Mouse (Mus musculus): ENCODE measurements at regions not wholly inside any gene's neighbourhood (a gene's known extent, or its start where the extent isn't known, plus 50 kb on each side); places are given as distances from the start of the nearest gene placed in this dataset.
"Not testable (repeated sequence)": the region's sequence is repeated elsewhere in the genome, so short reads cannot be mapped to it uniquely, and the experiment has no call there.

DNA sequence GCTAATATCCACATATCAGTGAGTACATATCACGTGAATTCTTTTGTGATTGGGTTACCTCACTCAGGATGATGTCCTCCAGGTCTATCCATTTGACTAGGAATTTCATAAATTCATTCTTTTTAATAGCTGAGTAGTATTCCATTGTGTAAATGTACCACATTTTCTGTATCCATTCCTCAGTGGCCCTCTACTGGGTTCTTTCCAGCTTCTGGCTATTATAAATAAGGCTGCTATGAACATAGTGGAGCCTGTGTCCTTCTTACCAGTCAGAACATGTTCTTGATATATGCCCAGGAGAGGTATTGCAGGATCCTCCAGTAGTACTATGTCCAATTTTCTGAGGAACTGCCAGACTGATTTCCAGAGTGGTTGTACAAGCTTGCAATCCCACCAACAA, 884.0 kb upstream of the Lrrc4c start:
- not testable (repeated sequence) for DNase-seq (ENCODE audit: low spot score in 2 of 2)

DNA sequence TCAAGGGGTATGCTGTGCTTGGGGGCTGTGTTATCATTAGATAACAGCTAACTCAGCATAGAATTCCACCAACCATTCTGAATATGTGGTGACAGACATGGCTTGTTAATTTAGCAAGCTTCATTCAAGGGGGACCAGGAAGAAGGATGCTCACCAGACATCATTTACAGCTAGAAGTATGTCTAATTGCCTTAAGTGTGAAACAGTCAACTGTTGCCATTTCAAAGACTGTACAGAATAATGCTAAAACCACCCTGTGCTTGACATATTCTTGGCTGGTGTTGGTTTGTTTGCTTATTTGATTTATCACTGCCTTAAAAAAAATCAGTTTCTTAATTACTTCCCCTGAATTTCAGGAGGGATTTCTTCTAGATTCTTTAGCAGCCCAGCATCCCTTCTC, 877.0 kb upstream of the Lrrc4c start:
- DNase-seq (ENCODE audit: low spot score in 2 of 2), result no peak

DNA sequence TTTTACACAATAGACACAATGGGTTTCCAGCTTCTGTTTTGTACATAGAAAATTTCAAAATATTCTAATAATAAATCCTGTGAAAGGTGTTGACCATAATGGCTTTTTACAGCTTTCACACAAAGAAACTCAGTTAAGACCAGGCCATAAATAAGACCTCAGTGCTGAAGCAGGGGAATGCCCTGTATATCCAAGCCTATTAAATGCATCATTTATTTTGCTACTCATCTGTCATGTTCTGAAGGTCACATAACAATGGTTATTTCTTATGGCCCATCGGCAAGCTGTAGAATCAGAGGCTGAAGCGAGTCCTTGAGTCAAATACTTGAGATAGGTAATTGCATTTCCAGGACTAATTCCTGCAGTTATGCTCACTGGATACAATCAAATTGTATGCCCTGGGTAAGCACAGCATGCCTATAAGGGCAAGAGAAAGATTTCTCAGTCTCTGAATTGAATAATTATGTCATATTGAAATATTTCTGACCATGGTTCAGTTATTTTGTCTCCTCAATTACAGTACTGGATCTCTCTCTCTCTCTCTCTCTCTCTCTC, 874.6 kb upstream of the Lrrc4c start:
- no peak for DNase-seq (ENCODE audit: low spot score in 2 of 2)

DNA sequence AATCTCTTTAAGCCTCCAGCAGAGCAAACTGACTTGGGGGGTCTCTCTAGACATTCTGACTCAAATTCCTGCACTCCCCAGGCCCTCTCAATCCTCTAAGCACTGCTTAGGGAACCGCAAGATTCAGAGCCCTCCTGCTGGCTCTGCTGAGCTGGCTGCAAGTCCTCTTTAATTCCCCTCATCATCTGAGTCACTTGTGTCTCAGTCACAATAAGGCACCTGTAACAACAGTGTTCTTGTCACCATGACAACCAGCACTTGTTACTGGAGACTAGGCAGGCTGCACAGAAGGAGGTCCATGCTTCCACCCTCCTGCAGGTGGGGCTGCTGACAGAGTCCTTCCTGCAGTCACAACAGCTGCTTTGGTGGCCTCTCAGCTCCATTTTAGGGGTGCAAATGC, 869.1 kb upstream of the Lrrc4c start:
- peak; percentile 5 to 7 for DNase-seq (ENCODE audit: low spot score in 2 of 2)

DNA sequence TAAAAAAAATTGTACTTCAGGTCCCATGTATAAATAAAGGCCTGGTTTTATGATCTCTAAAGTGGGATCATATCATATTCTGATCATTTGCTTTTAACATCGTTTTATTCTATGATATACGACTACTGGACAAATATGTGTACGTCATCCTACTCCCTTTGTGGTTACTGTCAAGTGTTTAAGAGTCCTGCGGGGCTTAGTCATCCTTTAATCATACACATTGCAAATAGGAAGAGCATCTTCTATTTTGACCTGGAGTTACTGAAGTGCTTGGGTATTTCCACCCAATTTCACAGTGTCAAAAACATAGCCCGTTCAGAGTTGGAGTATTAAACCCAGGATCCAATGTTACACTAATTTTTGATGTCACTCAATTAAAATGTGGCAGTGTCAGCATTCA, 838.1 kb upstream of the Lrrc4c start:
- DNase-seq (ENCODE audit: low spot score in 2 of 2), result no peak

DNA sequence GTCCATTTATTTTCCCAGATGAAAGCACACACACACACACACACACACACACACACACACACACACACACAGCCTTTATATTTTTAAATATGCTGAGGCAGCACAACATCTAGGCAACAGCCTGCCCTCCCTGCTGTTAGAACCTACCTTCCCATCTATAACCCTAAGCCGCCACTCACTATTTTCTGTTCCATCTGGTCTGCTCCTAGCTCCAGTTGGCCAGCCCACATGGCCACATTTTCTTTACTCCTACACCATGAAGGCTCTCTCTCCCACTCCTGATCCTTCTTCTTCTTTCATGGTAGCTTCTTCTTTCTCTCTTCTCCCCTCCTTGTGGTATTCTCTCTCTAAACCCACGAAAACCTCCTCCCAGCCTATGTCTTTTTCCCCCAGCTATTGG, 834.6 kb upstream of the Lrrc4c start:
- peak; percentile 28 to 35 for DNase-seq (ENCODE audit: low spot score in 2 of 2)

DNA sequence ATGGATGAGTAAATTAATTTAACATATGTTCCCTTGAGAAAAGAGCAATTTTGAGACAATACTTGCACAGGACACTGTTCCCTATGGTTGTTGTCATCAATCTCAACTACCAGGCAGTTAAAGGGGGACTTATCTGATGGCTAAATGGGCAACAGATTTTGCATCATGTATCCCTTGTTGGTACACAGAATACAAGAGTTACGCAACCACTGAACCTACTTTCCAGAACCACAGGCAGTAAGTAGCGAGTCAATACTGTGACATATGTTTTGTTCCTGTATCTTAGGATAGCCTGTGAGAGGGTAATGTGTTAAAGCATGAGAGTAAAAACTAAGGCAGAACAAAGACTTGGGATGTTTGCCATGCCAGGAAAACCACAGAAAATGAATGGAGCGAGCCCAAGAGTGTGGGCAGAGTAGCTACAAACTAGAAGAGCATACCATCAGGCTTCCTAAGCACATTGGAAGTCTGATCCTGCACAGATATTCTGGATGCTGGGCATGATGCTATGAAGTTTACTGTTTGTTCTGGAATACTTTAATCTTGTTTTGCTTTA, 830.3 kb upstream of the Lrrc4c start:
- DNase-seq (ENCODE audit: low spot score in 2 of 2), result peak in 1 of 2 experiments; percentile 5

DNA sequence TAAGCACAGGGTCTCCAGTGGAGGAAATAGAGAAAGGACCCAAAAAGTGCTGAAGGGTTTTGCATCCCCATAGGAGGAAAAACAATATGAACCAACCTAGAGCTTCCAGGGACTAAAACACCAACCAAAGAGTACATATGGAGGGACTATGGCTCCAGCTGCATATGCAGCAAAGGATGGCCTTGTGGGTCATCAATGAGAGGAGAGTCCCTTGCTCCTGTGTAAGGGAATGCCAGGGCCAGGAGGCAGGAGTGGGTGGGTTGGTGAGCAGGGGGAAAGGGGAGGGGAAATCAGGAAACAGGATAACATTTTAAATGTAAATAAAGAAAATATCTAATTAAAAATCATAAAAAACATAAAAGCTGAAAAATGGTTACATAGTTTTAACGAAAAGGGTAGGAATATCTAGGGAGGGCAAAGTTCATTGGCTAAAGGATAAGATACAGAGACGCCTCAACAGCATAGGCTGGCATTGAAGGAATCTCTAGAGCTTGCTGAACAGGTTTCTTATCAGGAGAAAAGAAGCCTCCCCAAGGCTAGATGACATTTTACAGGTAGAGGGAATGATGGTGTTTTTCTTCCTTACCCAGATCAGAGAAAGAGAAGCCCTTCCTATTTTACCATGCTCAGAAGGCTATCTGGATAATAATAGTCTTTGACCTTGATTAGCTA, 823.8 kb upstream of the Lrrc4c start:
- DNase-seq (ENCODE audit: low spot score in 2 of 2), result no peak

DNA sequence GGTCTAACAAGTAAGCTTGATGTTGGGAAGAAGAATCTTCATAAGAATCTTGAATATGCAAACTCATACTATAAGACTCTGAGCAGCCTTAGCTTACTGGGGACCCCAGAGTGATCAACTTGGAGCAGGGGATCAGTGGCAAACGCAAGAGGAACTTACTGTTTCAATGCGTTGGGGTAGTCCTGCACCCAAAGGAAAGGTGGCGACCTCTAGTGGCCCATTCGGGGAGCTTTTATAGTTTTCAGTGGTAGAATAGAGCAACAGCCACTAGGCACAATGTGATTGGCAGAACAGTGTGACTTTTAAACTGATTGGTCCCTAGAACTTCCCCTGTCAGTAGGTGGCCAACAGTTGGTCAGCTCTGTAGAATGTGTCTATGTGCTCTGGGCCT, 823.3 kb upstream of the Lrrc4c start:
- DNase-seq (ENCODE audit: low spot score in 2 of 2), result no peak

DNA sequence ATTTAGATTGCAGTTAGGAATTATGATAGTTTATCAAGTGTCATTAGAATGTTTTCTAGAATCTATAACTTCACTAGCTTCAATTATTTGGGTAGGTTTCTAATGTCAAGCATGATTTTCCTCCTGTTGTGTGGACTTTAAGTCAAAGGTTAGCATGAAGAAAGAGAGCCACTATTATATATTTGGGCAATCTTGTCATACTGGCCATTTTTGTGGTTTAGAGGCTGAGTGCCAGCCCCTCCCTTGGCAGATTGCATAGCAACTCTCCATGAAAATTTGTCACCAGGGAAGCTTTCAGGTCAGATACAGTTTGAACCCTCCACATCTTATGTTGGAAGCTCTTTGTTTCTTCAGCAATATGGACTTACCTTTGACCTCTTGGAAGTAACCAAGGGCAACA, 806.7 kb upstream of the Lrrc4c start:
- no peak for DNase-seq (ENCODE audit: low spot score in 2 of 2)

DNA sequence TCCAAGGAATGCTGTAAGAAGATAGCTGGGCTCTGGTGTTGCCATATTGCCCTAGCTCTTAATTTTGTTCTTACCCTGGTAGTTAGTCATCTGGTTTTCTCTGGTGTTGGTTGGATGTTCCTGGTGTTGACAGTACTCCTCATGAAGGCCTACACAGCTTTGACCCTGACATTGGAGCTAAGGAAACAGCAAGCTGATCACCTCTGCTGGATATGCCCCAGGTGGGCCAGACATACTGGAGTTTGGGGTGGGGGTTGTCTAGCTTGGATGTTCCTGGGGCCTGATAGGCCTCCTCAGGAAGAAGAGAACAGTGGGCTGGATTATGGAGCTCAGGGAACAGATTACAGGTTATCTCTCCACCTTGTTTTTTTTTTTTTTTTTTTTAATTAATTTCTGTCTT, 796.3 kb upstream of the Lrrc4c start:
- DNase-seq (ENCODE audit: low spot score in 2 of 2), result no peak

DNA sequence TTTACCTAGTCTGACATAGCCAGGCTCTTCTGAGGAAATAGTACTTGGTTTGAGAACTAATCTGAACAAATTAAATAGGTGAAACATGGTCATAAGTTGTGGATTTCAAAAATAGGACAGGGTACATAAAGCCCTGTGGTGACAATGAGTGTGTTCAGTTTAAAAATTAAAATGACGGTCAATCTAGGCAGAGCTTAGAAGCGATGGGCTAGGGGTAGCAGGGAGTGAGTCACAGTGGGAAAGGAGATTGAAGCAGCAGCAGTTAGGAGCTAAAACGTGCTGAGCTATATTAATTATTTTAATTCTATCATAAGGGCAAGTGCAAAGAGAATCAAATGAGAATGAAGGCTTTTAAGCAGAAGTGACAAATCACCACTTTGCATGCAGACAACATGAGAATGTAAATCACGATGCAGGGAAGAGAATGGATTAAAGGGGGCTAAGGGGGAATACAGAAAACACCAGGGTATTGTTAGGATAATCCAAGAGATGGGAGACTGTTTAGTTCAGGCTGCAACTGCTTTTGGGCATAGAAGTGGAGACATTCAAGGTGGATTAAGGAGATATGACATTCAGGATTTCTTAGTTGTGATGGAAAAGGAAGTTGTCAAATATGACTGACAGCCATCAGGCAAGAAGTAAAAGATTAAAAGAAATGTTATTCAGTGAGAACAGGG, 793.2 kb upstream of the Lrrc4c start:
- no peak for DNase-seq (ENCODE audit: low spot score in 2 of 2)

DNA sequence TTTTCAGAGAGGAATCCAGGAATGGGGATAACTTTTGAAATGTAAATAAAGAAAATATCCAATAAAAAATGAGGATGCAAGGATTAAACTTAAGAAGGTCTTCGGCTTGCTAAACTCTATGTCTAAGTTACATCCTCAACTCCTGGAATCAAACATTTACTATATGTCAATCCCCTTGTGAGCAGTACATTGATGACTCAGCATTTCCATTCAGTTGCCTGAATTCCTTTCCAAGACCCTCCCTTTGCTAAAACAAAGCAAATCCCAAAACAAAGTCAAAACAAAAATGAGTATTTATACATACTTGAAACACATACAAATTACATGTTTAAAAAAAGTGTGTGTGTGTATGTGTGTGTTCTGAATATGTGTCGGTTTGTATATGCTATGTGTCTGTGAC, 753.9 kb upstream of the Lrrc4c start:
- DNase-seq (ENCODE audit: low spot score in 2 of 2), result no peak

DNA sequence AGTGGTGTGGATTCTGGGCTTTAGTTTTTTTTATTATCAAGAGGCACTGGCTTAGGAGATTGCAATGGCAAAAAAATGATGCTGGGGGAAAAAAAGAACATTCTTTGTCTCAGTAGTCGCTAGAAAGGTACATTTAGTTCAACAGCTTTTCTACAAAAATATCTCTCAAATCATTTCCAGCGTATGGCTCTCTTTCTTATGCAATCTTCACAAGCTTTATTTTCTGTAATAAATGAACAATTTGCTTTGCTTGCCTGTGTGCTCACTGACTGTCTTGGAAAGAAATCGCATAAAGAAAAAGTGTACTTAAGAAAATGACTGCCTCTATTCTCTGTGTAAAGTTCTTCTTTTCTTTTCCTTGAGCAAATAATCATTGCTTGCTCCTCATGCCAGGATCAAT, 742.1 kb upstream of the Lrrc4c start:
- DNase-seq (ENCODE audit: low spot score in 2 of 2), result no peak

DNA sequence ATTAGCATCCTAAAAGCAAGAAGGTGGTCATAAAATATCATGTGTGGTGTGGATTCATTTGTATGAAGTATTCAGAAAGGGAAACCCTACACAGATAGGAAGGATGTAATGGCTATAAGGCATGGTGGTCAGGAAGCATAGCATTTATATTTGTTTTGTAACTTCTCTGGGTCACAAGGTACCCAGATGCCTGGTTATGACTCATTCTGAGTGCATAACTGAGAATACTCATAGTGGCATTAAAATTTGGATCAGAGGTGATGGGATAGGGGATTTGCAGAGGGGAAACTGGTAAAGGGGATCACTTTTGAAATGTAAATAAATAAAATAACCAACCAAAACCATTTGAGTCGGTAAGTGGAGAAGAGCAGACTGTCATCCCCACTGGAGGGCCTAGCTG, 738.8 kb upstream of the Lrrc4c start:
- DNase-seq (ENCODE audit: low spot score in 2 of 2), result no peak

DNA sequence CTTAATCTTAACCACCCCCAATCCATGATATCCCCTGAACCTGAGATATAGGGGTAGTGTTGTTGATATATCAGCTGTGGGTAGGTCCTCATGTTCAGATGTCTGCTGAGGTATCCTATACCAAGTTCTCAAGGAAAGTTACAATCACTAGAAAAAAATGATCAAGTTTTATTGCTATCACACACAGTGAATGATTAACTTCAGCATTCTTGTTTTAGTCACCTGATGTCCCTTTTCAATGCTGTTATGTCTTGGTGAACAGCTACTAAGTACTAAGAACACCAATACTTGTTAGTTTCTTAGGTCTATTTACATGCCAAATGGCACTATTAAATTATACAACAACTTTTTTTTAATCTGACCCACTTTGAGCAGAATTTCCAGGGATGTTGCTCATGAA, 732.0 kb upstream of the Lrrc4c start:
- no peak for DNase-seq (ENCODE audit: low spot score in 2 of 2)

DNA sequence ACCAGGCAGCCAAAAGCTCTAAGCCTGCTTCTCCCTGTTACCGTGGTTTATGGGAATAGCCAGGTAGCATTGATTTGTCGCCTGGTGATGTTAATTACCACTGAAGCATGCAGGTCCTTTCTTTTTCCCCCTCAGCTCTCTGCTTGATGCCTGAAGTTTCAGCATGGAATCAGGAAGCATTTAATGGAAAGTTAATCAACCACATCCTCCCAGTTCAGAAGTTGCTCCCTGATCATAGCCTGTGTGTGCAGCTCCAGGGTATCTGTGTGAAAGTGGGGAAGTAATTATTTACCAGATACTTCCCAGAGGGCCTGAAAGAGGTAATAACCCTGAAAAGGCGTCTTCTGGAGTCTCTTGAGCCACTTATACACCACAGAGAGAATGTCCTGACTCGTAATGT, 730.9 kb upstream of the Lrrc4c start:
- no peak for DNase-seq (ENCODE audit: low spot score in 2 of 2)

DNA sequence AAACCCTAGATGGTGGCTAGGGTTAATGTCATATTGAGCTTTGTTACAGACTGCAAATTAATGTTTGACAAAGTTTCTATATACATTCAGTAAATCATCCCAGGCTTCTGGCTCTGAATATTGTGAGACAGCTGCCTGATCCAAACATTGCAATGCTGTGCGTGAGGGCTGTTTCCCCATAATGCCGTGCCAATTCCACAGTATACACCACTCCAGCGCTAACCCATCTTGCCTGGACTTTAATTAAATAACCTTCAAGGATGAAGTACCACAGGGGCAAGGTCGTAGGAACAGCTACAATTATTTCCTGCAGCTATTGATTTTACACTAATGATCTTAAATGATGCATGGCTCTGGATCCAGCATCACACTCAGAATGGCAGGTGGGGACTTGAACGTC, 704.6 kb upstream of the Lrrc4c start:
- DNase-seq (ENCODE audit: low spot score in 2 of 2), result no peak

DNA sequence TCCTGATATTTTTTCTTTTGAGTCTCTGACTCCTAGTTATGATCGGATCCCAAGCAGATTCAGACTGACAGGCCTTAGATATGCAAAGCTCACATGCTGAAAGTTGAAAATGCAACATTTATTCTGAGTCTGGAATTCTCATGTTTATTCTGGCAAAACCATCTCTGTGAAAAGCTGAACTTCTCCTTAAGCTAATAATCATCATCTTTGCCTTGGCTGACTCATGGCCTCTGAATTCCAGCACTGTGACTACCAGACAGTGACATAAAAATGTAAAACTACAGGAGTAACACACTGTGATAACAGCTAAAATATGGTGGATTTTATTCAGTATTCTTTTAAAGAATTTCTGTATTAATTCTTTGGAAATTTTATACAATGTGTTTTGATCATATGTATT, 680.4 kb upstream of the Lrrc4c start:
- no peak for DNase-seq (ENCODE audit: low spot score in 2 of 2)

DNA sequence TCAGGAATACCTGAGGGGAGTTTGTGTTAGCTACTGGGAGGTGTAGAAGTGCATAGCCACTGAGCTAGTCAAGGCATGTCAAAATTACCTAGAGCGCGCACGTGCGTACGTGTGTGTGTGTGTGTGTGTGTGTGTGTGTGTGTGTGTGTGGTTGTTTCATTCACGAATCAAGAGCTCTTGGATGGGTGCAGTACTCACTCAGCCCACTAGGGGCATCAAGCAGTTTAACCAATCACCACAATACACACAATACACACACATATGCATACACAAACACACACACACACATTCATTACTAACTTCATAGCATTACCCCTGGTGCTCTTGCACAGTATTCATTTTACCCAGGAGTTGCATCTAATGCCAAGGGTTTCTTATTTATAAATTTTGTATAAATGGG, 643.6 kb upstream of the Lrrc4c start:
- DNase-seq (ENCODE audit: low spot score in 2 of 2), result no peak

DNA sequence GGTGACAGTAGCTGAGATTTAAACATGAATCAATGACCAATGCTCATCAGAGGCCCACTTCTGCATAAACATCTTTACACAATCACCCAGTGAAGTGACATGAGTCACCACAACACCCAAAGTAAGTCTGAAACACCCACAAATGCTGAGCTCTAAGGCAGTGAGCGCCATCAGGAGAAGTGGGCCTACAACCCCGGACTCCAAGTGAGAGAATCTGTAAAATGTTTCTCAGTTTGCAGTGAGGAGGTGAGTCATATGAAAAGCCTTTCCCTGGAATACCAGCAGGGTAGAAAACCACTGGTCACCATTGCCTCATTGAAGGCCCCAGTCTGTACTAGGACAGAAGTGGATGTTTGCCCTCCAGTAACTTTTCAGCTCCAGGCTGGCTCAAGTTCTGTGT, 602.6 kb upstream of the Lrrc4c start:
- no peak for DNase-seq (ENCODE audit: low spot score in 2 of 2)

Data from layer of hippocampus, adult 8-10 months (tissue).